Mouse (Mus musculus): ENCODE results near the gene Cst13. TPM values are rescaled to one million over a fixed set of nuclear protein-coding genes. Genes with fewer than 3 reads are reported as not detected.
"Not testable (repeated sequence)": the region's sequence is repeated elsewhere in the genome, so short reads cannot be mapped to it uniquely, and the experiment has no call there.

Gene Cst13
- total RNA-seq (2021), result not detected
- long read RNA-seq, experiment 1, result 0 reads
- long read RNA-seq, experiment 2, result 0 reads

- intact Hi-C loops (cut with DNase I; ENCODE audit: low total_unique reads), result no loop called here
- DNase-seq, result no peak
These were observed at the start of gene Cst13 for GRCm38 (mm10) chr2:148819909-148820308. Cst13 (plus strand) TSS chr2:148820081.

- DNase-seq; intact Hi-C loops (cut with DNase I; ENCODE audit: low total_unique reads): not testable (repeated sequence)
These were observed 48.5 kb upstream of the Cst13 start, which contains the start of gene Cst11 for GRCm38 (mm10) chr2:148771397-148771796. Cst11 (minus strand) TSS chr2:148771497.

DNA sequence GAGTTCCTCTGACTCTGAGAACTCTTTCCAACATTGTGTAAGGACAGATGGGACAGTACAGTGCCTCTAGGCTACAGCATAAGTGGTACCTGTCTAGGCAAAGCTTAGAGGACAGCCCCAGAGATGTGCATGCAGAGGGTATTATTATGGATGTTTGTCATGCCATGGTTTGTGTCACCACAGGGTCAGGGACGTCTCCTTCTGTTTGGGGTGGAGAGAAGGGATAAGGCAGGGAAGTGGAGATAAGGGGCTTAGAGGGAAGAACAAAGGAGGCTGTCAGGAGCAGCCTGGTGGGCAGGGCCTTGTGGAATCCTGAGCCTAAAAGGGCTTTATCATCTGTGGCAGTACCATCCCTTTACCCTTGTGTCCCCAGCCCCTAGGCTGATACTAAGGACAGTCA, 38.2 kb upstream of the Cst13 start, which contains the start of gene 8030411F24Rik:
Gene 8030411F24Rik, plus strand, starts transcription at position 301 of the 400 bp plus-strand sequence.
- DNase-seq, result no peak
- intact Hi-C loops (cut with DNase I; ENCODE audit: low total_unique reads), result no loop called here

GRCm38 (mm10) chr2:148789142-148789541, 30.7 kb upstream of the Cst13 start, which contains the start of gene Cst12:
Cst12 (plus strand) TSS chr2:148789361.
- no peak for DNase-seq
- intact Hi-C loops (cut with DNase I; ENCODE audit: low total_unique reads), result no loop called here

GRCm38 (mm10) chr2:148798485-148798884, 21.4 kb upstream of the Cst13 start, which contains the start of gene Cst8:
Cst8 (plus strand) TSS chr2:148798785.
- intact Hi-C loops (cut with DNase I; ENCODE audit: low total_unique reads), result no loop called here
- DNase-seq, result no peak

- intact Hi-C loops (cut with DNase I; ENCODE audit: low total_unique reads), result no loop called here
- no peak for DNase-seq
These were observed 18.4 kb upstream of the Cst13 start for GRCm38 (mm10) chr2:148801491-148801921.

DNA sequence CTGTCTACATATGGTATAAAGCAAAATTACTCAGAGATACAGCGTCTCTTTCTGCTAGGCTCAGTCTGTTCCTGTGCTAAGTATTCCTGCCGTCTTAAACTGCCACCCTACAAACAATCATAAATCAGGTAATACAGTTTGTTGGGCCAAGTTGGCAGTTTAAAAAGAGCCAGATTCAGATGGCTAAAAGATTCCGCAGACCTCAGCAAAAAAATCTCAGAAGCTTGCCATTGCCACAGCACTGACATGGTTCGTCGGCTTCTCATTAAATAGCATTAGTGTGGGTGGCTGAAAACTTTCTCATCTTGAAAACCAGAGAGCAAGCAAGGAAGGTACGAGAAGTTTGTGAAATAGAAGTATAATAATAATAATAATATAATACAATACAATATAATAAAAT, 13.2 kb upstream of the Cst13 start:
- intact Hi-C loops (cut with DNase I; ENCODE audit: low total_unique reads), result no loop called here
- no peak for DNase-seq

DNA sequence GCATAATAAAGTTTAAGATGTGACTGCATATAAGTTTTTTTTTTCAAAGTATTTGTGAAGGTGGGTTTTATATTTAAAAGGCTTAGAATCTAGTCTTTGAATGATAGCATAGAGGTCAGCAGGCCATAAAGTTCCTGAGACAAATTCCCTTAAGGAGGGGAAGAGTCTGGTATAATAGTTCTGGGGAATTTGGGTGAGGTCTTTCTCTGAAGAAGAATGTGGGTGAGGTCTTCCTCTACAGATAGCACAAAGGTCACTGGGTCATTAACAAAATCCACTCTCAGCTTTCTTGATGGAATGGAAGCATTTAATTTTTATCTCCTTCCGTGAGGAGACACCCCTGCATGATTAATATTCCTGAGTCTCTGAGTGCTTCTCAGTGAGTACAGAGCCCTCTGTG, 6.1 kb downstream of the Cst13 start:
- intact Hi-C loops (cut with DNase I; ENCODE audit: low total_unique reads), result no loop called here
- DNase-seq, result no peak

DNA sequence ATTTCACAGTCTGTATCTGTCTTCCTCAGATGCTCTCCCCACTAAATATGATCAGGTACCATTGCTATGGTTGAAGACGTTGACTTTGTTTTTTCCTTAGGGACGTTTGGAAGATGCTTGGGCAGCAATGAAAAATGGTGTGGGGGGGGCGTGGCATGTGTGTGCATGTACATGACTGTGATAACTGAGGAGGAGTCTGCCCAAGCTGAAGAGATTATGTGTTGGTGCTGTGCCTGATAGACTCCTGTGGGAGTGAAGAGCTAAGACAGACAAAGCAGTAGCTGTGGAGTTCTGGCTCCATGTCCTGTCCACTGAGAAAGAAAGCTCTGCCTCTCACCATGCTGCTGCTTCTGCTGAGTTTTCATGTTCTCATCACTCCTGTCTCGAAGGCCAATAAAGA, 15.0 kb downstream of the Cst13 start, which contains the start of gene Cst9:
Gene Cst9, plus strand, starts transcription at position 236 of the 400 bp plus-strand sequence.
- intact Hi-C loops (cut with DNase I; ENCODE audit: low total_unique reads), result no loop called here
- DNase-seq, result no peak

DNA sequence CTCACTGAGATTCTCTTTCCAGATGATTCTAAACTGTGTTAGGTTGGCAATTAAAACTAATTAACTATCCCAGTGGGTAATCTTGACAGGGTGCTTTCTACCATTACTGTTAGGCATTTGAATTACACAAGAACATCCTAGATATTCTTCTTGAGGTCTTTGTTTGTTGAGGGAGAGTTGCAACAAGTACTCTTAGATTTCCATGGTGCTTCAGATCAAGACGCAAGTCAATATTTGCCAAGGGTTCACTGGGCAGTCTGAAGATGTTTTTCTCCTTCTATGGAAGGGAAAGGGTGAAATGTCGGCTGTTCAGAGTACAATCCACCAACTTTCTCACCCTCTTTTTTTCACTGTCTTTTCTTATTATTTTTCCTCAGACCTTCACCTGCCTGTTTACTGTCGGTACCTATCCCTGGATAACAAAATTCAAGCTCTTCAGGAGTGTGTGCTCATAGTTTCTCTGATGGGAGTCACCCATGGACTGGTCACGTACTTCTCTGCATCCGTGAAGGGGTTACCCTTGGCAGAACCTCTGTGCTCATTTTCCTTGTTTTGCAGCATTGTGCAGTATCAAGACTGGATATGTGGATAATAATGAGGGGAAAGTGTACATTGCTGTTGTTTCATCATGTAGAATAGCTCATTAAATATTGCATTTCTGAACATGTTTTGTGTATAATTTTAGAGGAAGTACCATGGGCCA, 18.3 kb downstream of the Cst13 start:
- intact Hi-C loops (cut with DNase I; ENCODE audit: low total_unique reads), result no loop called here
- DNase-seq, result no peak

DNA sequence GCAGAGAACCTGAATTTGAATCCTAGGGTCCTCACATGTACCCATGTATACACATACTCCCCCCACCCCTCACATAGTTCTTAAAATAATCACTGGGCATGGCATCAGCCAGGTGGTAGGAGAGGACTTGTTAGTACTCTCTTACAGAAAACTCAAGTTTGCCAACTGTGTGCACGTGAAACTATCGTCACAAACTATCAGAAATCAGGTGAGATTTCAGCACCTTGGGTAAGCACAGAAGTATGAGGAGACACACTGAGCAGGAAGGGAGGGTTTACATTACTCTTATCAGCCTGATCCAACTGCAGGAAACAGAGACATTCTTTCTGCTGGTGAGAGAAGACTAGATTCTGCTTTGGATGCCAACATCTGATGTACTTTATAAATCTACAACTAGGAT, 19.3 kb downstream of the Cst13 start:
- intact Hi-C loops (cut with DNase I; ENCODE audit: low total_unique reads), result no loop called here

DNA sequence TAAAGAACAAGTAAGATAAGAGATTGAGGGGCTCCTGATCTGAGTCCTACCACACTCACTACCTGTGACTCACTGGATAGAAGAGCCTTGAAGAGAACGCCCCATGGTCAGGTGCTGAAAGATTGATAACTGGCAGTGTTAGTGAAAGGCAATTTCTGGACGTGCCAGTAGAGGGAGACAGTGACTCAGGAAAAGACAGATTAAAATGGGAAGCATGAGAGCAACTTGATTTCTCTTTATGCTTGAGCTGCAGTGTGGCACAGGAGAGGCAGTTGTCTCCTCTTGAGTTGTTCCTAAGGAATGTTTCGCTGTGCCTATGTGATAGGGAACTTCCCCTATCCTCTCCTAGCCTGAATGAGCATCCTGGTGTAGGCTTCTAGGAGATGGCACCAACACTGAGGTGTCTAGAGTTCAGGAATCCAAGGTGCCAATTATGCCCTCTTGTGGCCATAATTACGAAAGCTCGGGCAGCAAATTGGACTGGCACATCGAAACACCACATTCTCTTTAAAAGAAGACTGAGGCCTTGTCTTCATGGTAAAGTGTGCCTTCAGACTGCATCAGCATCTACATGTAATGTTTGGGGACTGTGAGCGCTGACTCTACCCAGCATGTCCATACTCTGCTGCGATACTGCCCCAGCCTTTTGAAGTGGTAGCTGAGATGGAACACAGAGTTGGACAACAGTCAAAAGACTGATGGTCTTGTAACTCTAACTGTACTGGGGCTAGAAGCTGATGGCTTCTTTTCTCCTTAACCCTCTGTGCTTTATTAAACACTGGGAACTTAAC, 31.4 kb downstream of the Cst13 start:
- intact Hi-C loops (cut with DNase I; ENCODE audit: low total_unique reads), result no loop called here
- peak; percentile 52 for DNase-seq

More for the DNA sequence above, 19.3 kb downstream of the Cst13 start:
- no peak for DNase-seq

- no peak for DNase-seq
- intact Hi-C loops (cut with DNase I; ENCODE audit: low total_unique reads), result no loop called here
These were observed 36.9 kb downstream of the Cst13 start for GRCm38 (mm10) chr2:148856630-148857400.

- intact Hi-C loops (cut with DNase I; ENCODE audit: low total_unique reads), result no loop called here
- no peak for DNase-seq
These were observed 37.6 kb downstream of the Cst13 start for GRCm38 (mm10) chr2:148857506-148857905.

- no peak for DNase-seq
These were observed 41.1 kb downstream of the Cst13 start for GRCm38 (mm10) chr2:148860993-148861392.

GRCm38 (mm10) chr2:148861693-148862092, 41.8 kb downstream of the Cst13 start:
- DNase-seq, result no peak
- intact Hi-C loops (cut with DNase I; ENCODE audit: low total_unique reads), result no loop called here

More at GRCm38 (mm10) chr2:148860993-148861392, 41.1 kb downstream of the Cst13 start:
- intact Hi-C loops (cut with DNase I; ENCODE audit: low total_unique reads), result no loop called here

DNA sequence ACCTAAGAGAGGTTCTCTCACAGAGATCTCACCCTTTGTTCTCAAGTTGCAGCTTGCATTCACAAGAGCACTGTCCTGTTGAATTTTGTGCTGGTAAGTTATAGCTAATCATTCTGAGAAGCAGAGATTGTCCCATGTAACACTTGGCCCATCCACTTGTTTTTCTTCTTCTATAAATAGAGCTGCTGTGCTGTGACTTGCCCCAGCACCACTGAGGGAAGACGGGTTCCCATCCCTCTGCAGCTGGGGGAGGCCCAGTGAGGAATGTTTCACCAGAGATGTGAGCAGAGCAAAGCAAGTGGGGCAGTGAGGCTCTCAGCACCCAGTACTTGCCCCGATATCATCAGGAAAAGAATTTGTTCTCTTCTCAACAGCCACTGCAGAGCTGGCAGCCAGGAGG, 45.1 kb downstream of the Cst13 start, which contains the start of gene 9230104L09Rik:
Gene 9230104L09Rik, minus strand, starts transcription at position 73 of the 400 bp plus-strand sequence.
- no peak for DNase-seq
- intact Hi-C loops (cut with DNase I; ENCODE audit: low total_unique reads), result no loop called here

- no peak for DNase-seq
- intact Hi-C loops (cut with DNase I; ENCODE audit: low total_unique reads), result no loop called here
These were observed 49.1 kb downstream of the Cst13 start for GRCm38 (mm10) chr2:148868959-148869358.

- intact Hi-C loops (cut with DNase I; ENCODE audit: low total_unique reads), result no loop called here
These were observed 50.6 kb downstream of the Cst13 start for GRCm38 (mm10) chr2:148870526-148870925.

More at GRCm38 (mm10) chr2:148870526-148870925, 50.6 kb downstream of the Cst13 start:
- DNase-seq, result no peak

Measured in gastrocnemius, postnatal 14 days (tissue).